Mouse (Mus musculus): ENCODE measurements around the gene Cdc42se1. TPM values are rescaled to one million over a fixed set of nuclear protein-coding genes. Genes with fewer than 3 reads are reported as not detected.

Cdc42se1 gene
- polyA plus RNA-seq (2012; rRNA removed): 33.6 and 48.9 TPM in 2 replicates

DNA sequence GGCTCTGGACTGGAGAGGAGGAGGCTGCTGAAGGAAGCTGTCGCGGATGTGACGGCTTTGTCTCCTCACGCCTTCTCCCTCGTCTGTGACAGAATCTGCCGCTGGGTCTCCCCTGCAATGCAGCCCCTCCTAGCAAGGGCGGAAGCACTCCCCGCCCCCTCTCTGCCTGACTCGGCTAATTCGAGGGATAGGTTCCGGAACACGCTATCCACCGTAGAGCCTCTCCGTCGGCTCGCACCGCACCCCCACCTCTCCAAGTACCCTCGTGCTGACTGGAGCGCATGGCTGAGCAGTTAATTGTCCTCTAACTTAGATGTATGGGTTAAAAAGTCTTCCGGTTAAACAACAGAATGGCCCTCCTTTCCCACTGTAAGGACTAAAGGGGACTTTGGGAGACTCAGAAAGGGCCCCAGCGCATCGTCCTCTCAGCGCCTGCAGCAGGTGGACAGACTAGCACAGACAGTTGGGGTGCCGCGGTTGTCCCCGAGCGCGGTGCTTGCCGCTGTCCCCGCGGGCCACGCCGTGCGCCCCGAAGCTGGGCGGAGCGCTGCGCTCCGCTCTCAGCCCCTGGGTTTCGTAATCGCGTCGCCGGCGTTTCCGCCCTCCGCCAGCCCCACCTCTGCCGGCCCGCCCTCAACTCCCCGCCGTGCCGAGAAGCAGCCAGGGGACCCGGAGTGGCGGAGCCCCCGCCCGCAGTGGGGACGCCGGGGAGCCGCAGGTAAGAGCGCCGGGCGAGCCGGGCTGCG is at the start of gene Cdc42se1:
Gene Cdc42se1, plus strand, starts transcription at position 585 of the 746 bp plus-strand sequence.

DNA sequence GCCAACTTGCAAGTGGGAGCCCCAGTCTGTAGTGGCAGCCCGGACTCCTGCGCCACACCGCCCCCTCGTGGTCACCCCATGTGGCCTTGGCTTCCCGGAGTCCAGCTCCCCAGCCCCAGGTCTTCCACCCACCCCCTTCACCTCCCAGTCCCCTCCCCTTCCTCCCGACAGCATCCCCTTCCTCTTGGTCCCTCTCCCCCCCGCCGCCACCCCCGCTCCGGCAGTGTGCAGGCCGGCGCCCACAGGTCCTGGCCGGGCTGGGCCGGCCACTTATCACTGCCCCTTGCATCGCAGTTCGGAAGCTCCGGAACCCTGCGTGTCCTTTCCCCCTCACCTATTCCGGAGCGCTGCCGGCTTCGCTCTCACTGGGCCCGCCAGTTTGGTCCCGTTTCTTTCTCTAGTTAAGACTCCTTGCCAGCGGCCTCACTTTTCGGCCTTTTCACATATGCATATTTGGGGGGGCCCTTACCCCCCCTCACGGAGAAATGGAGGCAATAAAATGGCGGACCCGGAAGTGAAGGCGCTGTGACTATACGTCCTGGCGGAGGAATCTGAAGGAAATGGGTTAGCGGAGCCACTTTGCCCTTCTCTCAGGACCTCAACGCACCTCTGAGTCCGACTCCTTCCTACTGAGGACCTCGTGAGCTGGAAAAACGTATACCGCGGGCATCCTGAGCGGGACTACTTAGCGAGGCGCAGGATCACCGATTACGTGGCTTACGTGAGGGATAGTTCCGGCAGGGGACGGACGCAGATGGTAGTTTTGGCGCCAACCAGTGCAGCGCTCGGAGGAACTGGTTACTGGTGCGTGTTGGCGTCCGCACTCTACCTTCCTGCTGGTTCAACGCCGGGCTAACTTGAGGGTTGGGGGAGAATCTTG is 11.0 kb upstream of the Cdc42se1 start, which contains the start of gene Gabpb2:
Gene Gabpb2, minus strand, starts transcription at position 662 of the 880 bp plus-strand sequence.

GRCm38 (mm10) chr3:95231298-95232221 is 3.0 kb downstream of the Cdc42se1 start, which contains the start of gene Mllt11:
TSS of gene Mllt11 (minus strand) at chr3:95232171.

GRCm38 (mm10) chr3:95241498-95241897 is 13.0 kb downstream of the Cdc42se1 start, which contains the start of gene Gm128:
TSS of gene Gm128 (minus strand) at chr3:95241598.

GRCm38 (mm10) chr3:95250783-95251424 is 22.4 kb downstream of the Cdc42se1 start, which contains the start of gene Bnipl:
TSS of gene Bnipl (minus strand) at chr3:95251193.

DNA sequence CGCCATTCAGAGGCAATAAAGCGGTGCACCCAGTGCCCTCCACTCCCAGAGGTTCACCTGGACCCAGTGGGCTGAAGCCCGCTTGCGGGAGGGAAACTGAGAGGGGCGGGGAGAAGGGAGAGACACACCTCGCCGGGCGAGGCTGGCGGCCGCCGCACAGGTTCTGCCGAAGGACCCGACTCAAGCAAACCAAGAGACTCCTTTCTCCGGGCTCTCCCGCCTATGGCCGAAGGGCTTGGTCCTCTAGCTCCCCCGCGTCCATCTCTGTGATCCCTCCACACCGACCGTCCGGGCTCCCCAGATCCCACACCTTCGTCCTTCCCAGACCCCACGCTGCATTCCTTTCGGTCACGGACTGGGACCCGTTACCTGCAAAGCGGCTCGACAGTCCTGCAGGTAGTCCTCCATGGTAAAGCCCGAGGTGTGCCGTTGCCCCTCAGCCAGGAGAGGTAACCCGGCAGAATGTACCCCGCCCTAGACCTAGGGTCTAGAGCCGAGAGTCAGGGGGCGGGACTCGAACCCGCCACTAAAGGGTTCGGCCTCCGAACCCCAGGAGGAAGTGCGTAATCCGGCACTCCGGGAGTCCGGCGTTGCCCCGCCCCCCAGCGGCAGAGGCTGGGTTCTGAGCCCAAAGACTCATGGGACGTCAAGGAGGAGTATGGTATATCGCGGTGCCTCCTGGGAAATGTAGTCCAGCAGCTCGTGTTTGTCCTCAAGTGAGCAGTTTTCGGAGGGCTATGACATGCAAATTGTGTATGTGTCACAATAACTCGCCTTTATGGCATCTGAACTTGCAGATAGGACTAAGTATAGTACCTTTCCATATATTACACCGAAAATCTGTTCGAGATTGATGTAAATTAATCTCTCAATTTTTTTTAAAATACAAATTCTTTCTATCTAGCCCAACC is 52.9 kb downstream of the Cdc42se1 start, which contains the start of the genes Mindy1 and Prune1:
Gene Mindy1, plus strand, starts transcription at position 130 of the 911 bp plus-strand sequence.
Gene Prune1, minus strand, starts transcription at position 861 of the 911 bp plus-strand sequence.

Other genes starting within 250 kb of the Cdc42se1 start
- 10.5 and 12.5 TPM in 2 replicates for gene Zfp687, start 213.3 kb upstream of the Cdc42se1 start, polyA plus RNA-seq (2012; rRNA removed)
- gene Psmd4, start 186.1 kb upstream of the Cdc42se1 start, polyA plus RNA-seq (2012; rRNA removed): 44.5 and 46.3 TPM in 2 replicates
- 6.3 and 7.3 TPM in 2 replicates for gene Pip5k1a, start 121.8 kb upstream of the Cdc42se1 start, polyA plus RNA-seq (2012; rRNA removed)
- gene Vps72, start 117.7 kb upstream of the Cdc42se1 start, polyA plus RNA-seq (2012; rRNA removed): 31.7 and 34.4 TPM in 2 replicates
- gene Tmod4, start 104.3 kb upstream of the Cdc42se1 start, polyA plus RNA-seq (2012; rRNA removed): 0.68 and 1.2 TPM in 2 replicates
- gene Scnm1, start 94.7 kb upstream of the Cdc42se1 start, polyA plus RNA-seq (2012; rRNA removed): 10.4 and 15.6 TPM in 2 replicates
- gene Lysmd1, start 94.6 kb upstream of the Cdc42se1 start, polyA plus RNA-seq (2012; rRNA removed): 2.4 and 2.5 TPM in 2 replicates
- 1.6 and 5.7 TPM in 2 replicates for gene Tnfaip8l2, start 86.4 kb upstream of the Cdc42se1 start, polyA plus RNA-seq (2012; rRNA removed)
- gene Sema6c, start 68.3 kb upstream of the Cdc42se1 start, polyA plus RNA-seq (2012; rRNA removed): 4.5 and 6.8 TPM in 2 replicates
- gene Gabpb2, start 10.8 kb upstream of the Cdc42se1 start, polyA plus RNA-seq (2012; rRNA removed): 1.8 and 2.6 TPM in 2 replicates
- 5.1 and 6.1 TPM in 2 replicates for gene Mllt11, start 3.4 kb downstream of the Cdc42se1 start, polyA plus RNA-seq (2012; rRNA removed)
- 0.43 and 0.90 TPM in 2 replicates for gene Gm128, start 12.9 kb downstream of the Cdc42se1 start, polyA plus RNA-seq (2012; rRNA removed)
- 7.9 and 8.0 TPM in 2 replicates for gene Bnipl, start 22.5 kb downstream of the Cdc42se1 start, polyA plus RNA-seq (2012; rRNA removed)
- gene Mindy1, start 52.6 kb downstream of the Cdc42se1 start, polyA plus RNA-seq (2012; rRNA removed): 58.1 and 69.6 TPM in 2 replicates
- gene Prune1, start 53.3 kb downstream of the Cdc42se1 start, polyA plus RNA-seq (2012; rRNA removed): 5.5 and 7.9 TPM in 2 replicates
- 7.4 and 10.1 TPM in 2 replicates for gene Anxa9, start 78.4 kb downstream of the Cdc42se1 start, polyA plus RNA-seq (2012; rRNA removed)
- 17.4 and 19.9 TPM in 2 replicates for gene Cers2, start 86.1 kb downstream of the Cdc42se1 start, polyA plus RNA-seq (2012; rRNA removed)
- gene Setdb1, start 128.5 kb downstream of the Cdc42se1 start, polyA plus RNA-seq (2012; rRNA removed): 2.4 and 3.3 TPM in 2 replicates
- not detected in 2 replicates for gene 4930558C23Rik, start 174.1 kb downstream of the Cdc42se1 start, polyA plus RNA-seq (2012; rRNA removed)
- 15.3 and 16.3 TPM in 2 replicates for gene Arnt, start 205.7 kb downstream of the Cdc42se1 start, polyA plus RNA-seq (2012; rRNA removed)

Measured in stomach, adult 2 months (tissue).